Mouse (Mus musculus) cerebellum, postnatal 14 days (tissue): Measurements from ENCODE around the gene Lin54.

ENCODE experiments used
- DNase-seq, 2 experiments: peaks; one replicate each; pipeline ENCODE4 v3.0.0; 2021; ENCODE audit warnings: mixed read lengths in 2 of 2

Lin54 gene

GRCm38 (mm10) chr5:100500458-100500961, at the start of gene Lin54:
TSS of gene Lin54 (minus strand) at chr5:100500639.
- peak; percentile 92 to 93 for DNase-seq

- no peak for DNase-seq
Measured at GRCm38 (mm10) chr5:100550151-100550550, 49.7 kb upstream of the Lin54 start.

- DNase-seq = no peak
Measured at GRCm38 (mm10) chr5:100549311-100549710, 48.9 kb upstream of the Lin54 start.

- DNase-seq = no peak
Measured at GRCm38 (mm10) chr5:100548236-100548635, 47.8 kb upstream of the Lin54 start.

- peak; percentile 11 to 26 for DNase-seq
Measured at GRCm38 (mm10) chr5:100546294-100547080, 46.0 kb upstream of the Lin54 start.

- DNase-seq = peak; percentile 28 to 38
Measured at GRCm38 (mm10) chr5:100536638-100537037, 36.2 kb upstream of the Lin54 start.

GRCm38 (mm10) chr5:100535826-100536225, 35.4 kb upstream of the Lin54 start:
- no peak for DNase-seq

- no peak for DNase-seq
Measured at GRCm38 (mm10) chr5:100526164-100526563, 25.7 kb upstream of the Lin54 start.

GRCm38 (mm10) chr5:100525620-100526019, 25.2 kb upstream of the Lin54 start:
- DNase-seq = no peak

- DNase-seq = no peak
Measured at GRCm38 (mm10) chr5:100524921-100525320, 24.5 kb upstream of the Lin54 start.

GRCm38 (mm10) chr5:100523331-100523730, 22.9 kb upstream of the Lin54 start:
- no peak for DNase-seq

- DNase-seq = no peak
Measured at GRCm38 (mm10) chr5:100520223-100520622, 19.8 kb upstream of the Lin54 start.

- DNase-seq = no peak
Measured at GRCm38 (mm10) chr5:100519027-100519411, 18.6 kb upstream of the Lin54 start.

- peak; percentile 96 to 97 for DNase-seq
Measured at GRCm38 (mm10) chr5:100518049-100519026, 17.9 kb upstream of the Lin54 start, which contains the start of gene Cops4. TSS of gene Cops4 (plus strand) at chr5:100518309.

- no peak for DNase-seq
Measured at GRCm38 (mm10) chr5:100512576-100512975, 12.1 kb upstream of the Lin54 start.

GRCm38 (mm10) chr5:100509247-100509646, 8.8 kb upstream of the Lin54 start:
- no peak for DNase-seq

GRCm38 (mm10) chr5:100501267-100501666, 828 bp upstream of the Lin54 start:
- no peak for DNase-seq

GRCm38 (mm10) chr5:100499831-100500304, 571 bp downstream of the Lin54 start:
- DNase-seq = peak; percentile 33 to 46

GRCm38 (mm10) chr5:100499243-100499642, 1.2 kb downstream of the Lin54 start:
- no peak for DNase-seq

- DNase-seq = peak; percentile 77 to 78
Measured at GRCm38 (mm10) chr5:100498436-100499180, 1.8 kb downstream of the Lin54 start.

GRCm38 (mm10) chr5:100491704-100492103, 8.7 kb downstream of the Lin54 start:
- no peak for DNase-seq

GRCm38 (mm10) chr5:100489340-100489739, 11.1 kb downstream of the Lin54 start:
- no peak for DNase-seq
